Mouse (Mus musculus): ENCODE results near the gene Hdac4. TPM values are rescaled to one million over a fixed set of nuclear protein-coding genes. Genes with fewer than 3 reads are reported as not detected.

Hdac4 gene
- polyA plus RNA-seq, 1 experiment from 2014 or later = 10.1 TPM

GRCm38 (mm10) chr1:92014496-92014895 lies 181.0 kb downstream of the Hdac4 start:
- H3K27me3 ChIP-seq (replicated peaks) = no peaks in the 10 kb centered on the region
- peaks cover 14% of the 10 kb centered on the region for H3K36me3 ChIP-seq
- no peak overlapping the region for H3K9ac ChIP-seq
- peaks cover 6% of the 10 kb centered on the region for H3K4me1 ChIP-seq (replicated peaks)
- H3K4me3 ChIP-seq = no peak overlapping the region
- H3K9me3 ChIP-seq (replicated peaks) = no peaks in the 10 kb centered on the region
- H3K4me2 ChIP-seq = no peak overlapping the region
- no peak for ATAC-seq (ENCODE audit: insufficient number of reproducible peaks, low FRiP score)
- no peak overlapping the region for H3K27ac ChIP-seq (ENCODE audit: poor library complexity, severe bottlenecking)

- 29% methylated on average over 1 of the region's 1 CpGs for WGBS
- Histone ChIP-seq H3K4me2 (no peak overlapping the region), H3K4me1 (replicated peaks) (peaks cover 8% of the 10 kb centered on the region; the same call in 1 of the 2 replicates), H3K4me3 (no peak overlapping the region), H3K27ac (ENCODE audit: poor library complexity, severe bottlenecking) (no peak overlapping the region), H3K27me3 (replicated peaks) (no peaks in the 10 kb centered on the region), H3K9me3 (replicated peaks) (no peaks in the 10 kb centered on the region), H3K9ac (no peak overlapping the region), H3K36me3 (peaks cover 11% of the 10 kb centered on the region)
- no peak for ATAC-seq (ENCODE audit: insufficient number of reproducible peaks, low FRiP score)
Observed at GRCm38 (mm10) chr1:92006666-92007065, 188.8 kb downstream of the Hdac4 start.

GRCm38 (mm10) chr1:92005617-92005940 lies 189.9 kb downstream of the Hdac4 start:
- H3K9ac ChIP-seq = no peak overlapping the region
- no peak for ATAC-seq (ENCODE audit: insufficient number of reproducible peaks, low FRiP score)
- no peak overlapping the region for H3K4me3 ChIP-seq
- no peak overlapping the region for H3K4me2 ChIP-seq
- H3K27ac ChIP-seq (ENCODE audit: poor library complexity, severe bottlenecking) = no peak overlapping the region
- H3K4me1 ChIP-seq (replicated peaks) = peaks cover 8% of the 10 kb centered on the region; the same call in 1 of the 2 replicates
- peaks cover 15% of the 10 kb centered on the region for H3K36me3 ChIP-seq
- no peaks in the 10 kb centered on the region for H3K9me3 ChIP-seq (replicated peaks)
- 52% methylated on average over 2 of the region's 2 CpGs for WGBS
- no peaks in the 10 kb centered on the region for H3K27me3 ChIP-seq (replicated peaks)

- ATAC-seq (ENCODE audit: insufficient number of reproducible peaks, low FRiP score) = no peak
- no peak overlapping the region for H3K27ac ChIP-seq (ENCODE audit: poor library complexity, severe bottlenecking)
Observed at GRCm38 (mm10) chr1:92004906-92005616, 190.4 kb downstream of the Hdac4 start.

GRCm38 (mm10) chr1:92004122-92004521 lies 191.4 kb downstream of the Hdac4 start:
- Histone ChIP-seq H3K4me3 (no peak overlapping the region), H3K27me3 (replicated peaks) (no peaks in the 10 kb centered on the region), H3K9me3 (replicated peaks) (no peaks in the 10 kb centered on the region), H3K36me3 (peaks cover 20% of the 10 kb centered on the region), H3K27ac (ENCODE audit: poor library complexity, severe bottlenecking) (no peak overlapping the region), H3K4me1 (replicated peaks) (peaks cover 8% of the 10 kb centered on the region; the same call in 1 of the 2 replicates), H3K4me2 (no peak overlapping the region), H3K9ac (no peak overlapping the region)
- 75% methylated on average over 1 of the region's 1 CpGs for WGBS
- ATAC-seq (ENCODE audit: insufficient number of reproducible peaks, low FRiP score) = no peak

More at GRCm38 (mm10) chr1:92004906-92005616, 190.4 kb downstream of the Hdac4 start:
- Histone ChIP-seq H3K4me2 (no peak overlapping the region), H3K36me3 (peaks cover 18% of the 10 kb centered on the region), H3K9me3 (replicated peaks) (no peaks in the 10 kb centered on the region), H3K9ac (no peak overlapping the region), H3K27me3 (replicated peaks) (no peaks in the 10 kb centered on the region), H3K4me3 (no peak overlapping the region), H3K4me1 (replicated peaks) (peaks cover 8% of the 10 kb centered on the region; the same call in 1 of the 2 replicates)
- WGBS = 81% methylated on average over 8 of the region's 8 CpGs

GRCm38 (mm10) chr1:92000226-92000625 lies 195.3 kb downstream of the Hdac4 start:
- Histone ChIP-seq H3K36me3 (peaks cover 38% of the 10 kb centered on the region), H3K9me3 (replicated peaks) (no peaks in the 10 kb centered on the region), H3K27ac (ENCODE audit: poor library complexity, severe bottlenecking) (no peak overlapping the region), H3K4me1 (replicated peaks) (peaks cover 8% of the 10 kb centered on the region; the same call in 1 of the 2 replicates), H3K9ac (no peak overlapping the region), H3K4me2 (no peak overlapping the region), H3K4me3 (no peak overlapping the region), H3K27me3 (replicated peaks) (no peaks in the 10 kb centered on the region)
- ATAC-seq (ENCODE audit: insufficient number of reproducible peaks, low FRiP score) = no peak
- 100% methylated on average over 2 of the region's 2 CpGs for WGBS

- Histone ChIP-seq H3K27me3 (replicated peaks) (no peaks in the 10 kb centered on the region), H3K36me3 (peaks cover 66% of the 10 kb centered on the region), H3K4me2 (no peak overlapping the region), H3K4me3 (no peak overlapping the region), H3K4me1 (replicated peaks) (no peaks in the 10 kb centered on the region), H3K9ac (no peak overlapping the region), H3K9me3 (replicated peaks) (no peaks in the 10 kb centered on the region), H3K27ac (ENCODE audit: poor library complexity, severe bottlenecking) (no peak overlapping the region)
- 80% methylated on average over 9 of the region's 9 CpGs for WGBS
- ATAC-seq (ENCODE audit: insufficient number of reproducible peaks, low FRiP score) = no peak
Observed at GRCm38 (mm10) chr1:91993658-91994165, 201.8 kb downstream of the Hdac4 start.

- peaks cover 66% of the 10 kb centered on the region for H3K36me3 ChIP-seq
- 75% methylated on average over 3 of the region's 3 CpGs for WGBS
- no peak overlapping the region for H3K4me3 ChIP-seq
- no peak overlapping the region for H3K27ac ChIP-seq (ENCODE audit: poor library complexity, severe bottlenecking)
- no peak for ATAC-seq (ENCODE audit: insufficient number of reproducible peaks, low FRiP score)
- H3K9ac ChIP-seq = no peak overlapping the region
- H3K9me3 ChIP-seq (replicated peaks) = no peaks in the 10 kb centered on the region
- H3K27me3 ChIP-seq (replicated peaks) = no peaks in the 10 kb centered on the region
- H3K4me2 ChIP-seq = no peak overlapping the region
- no peaks in the 10 kb centered on the region for H3K4me1 ChIP-seq (replicated peaks)
Observed at GRCm38 (mm10) chr1:91992652-91993051, 202.8 kb downstream of the Hdac4 start.

GRCm38 (mm10) chr1:91991597-91991996 lies 203.9 kb downstream of the Hdac4 start:
- H3K36me3 ChIP-seq = peaks cover 76% of the 10 kb centered on the region
- H3K4me1 ChIP-seq (replicated peaks) = peaks cover 8% of the 10 kb centered on the region
- H3K27me3 ChIP-seq (replicated peaks) = no peaks in the 10 kb centered on the region

GRCm38 (mm10) chr1:91990852-91991251 lies 204.6 kb downstream of the Hdac4 start:
- Histone ChIP-seq H3K27ac (ENCODE audit: poor library complexity, severe bottlenecking) (no peak overlapping the region), H3K4me2 (no peak overlapping the region), H3K27me3 (replicated peaks) (no peaks in the 10 kb centered on the region), H3K4me3 (no peak overlapping the region), H3K9ac (no peak overlapping the region), H3K36me3 (peaks cover 72% of the 10 kb centered on the region), H3K4me1 (replicated peaks) (peaks cover 10% of the 10 kb centered on the region), H3K9me3 (replicated peaks) (no peaks in the 10 kb centered on the region)
- no peak for ATAC-seq (ENCODE audit: insufficient number of reproducible peaks, low FRiP score)
- WGBS = 83% methylated on average over 5 of the region's 5 CpGs

More at GRCm38 (mm10) chr1:91991597-91991996, 203.9 kb downstream of the Hdac4 start:
- no peak overlapping the region for H3K27ac ChIP-seq (ENCODE audit: poor library complexity, severe bottlenecking)
- H3K9me3 ChIP-seq (replicated peaks) = no peaks in the 10 kb centered on the region
- H3K4me2 ChIP-seq = no peak overlapping the region
- H3K4me3 ChIP-seq = no peak overlapping the region
- no peak for ATAC-seq (ENCODE audit: insufficient number of reproducible peaks, low FRiP score)
- no peak overlapping the region for H3K9ac ChIP-seq

- Histone ChIP-seq H3K4me3 (no peak overlapping the region), H3K9ac (no peak overlapping the region), H3K4me1 (replicated peaks) (peaks cover 10% of the 10 kb centered on the region), H3K36me3 (peaks cover 71% of the 10 kb centered on the region), H3K4me2 (no peak overlapping the region), H3K27me3 (replicated peaks) (no peaks in the 10 kb centered on the region), H3K27ac (ENCODE audit: poor library complexity, severe bottlenecking) (no peak overlapping the region), H3K9me3 (replicated peaks) (no peaks in the 10 kb centered on the region)
- WGBS = 100% methylated on average over 1 of the region's 1 CpGs
- ATAC-seq (ENCODE audit: insufficient number of reproducible peaks, low FRiP score) = no peak
Observed at GRCm38 (mm10) chr1:91988866-91989265, 206.6 kb downstream of the Hdac4 start.

- 91% methylated on average over 8 of the region's 8 CpGs for WGBS
- Histone ChIP-seq H3K9ac (no peak overlapping the region), H3K4me3 (no peak overlapping the region), H3K9me3 (replicated peaks) (no peaks in the 10 kb centered on the region), H3K4me2 (no peak overlapping the region), H3K27ac (ENCODE audit: poor library complexity, severe bottlenecking) (no peak overlapping the region), H3K27me3 (replicated peaks) (no peaks in the 10 kb centered on the region), H3K4me1 (replicated peaks) (peaks cover 10% of the 10 kb centered on the region), H3K36me3 (peaks cover 75% of the 10 kb centered on the region)
- no peak for ATAC-seq (ENCODE audit: insufficient number of reproducible peaks, low FRiP score)
Observed at GRCm38 (mm10) chr1:91987431-91987830, 208.1 kb downstream of the Hdac4 start.
